Mouse (Mus musculus): ENCODE measurements around the gene Scrn3. TPM values are rescaled to one million over a fixed set of nuclear protein-coding genes. Genes with fewer than 3 reads are reported as not detected.
A peak's percentile ranks its signal among the peaks of the same experiment; 100 is the strongest.

Gene Scrn3
- polyA plus RNA-seq, 1 experiment, result 30.1 TPM

DNA sequence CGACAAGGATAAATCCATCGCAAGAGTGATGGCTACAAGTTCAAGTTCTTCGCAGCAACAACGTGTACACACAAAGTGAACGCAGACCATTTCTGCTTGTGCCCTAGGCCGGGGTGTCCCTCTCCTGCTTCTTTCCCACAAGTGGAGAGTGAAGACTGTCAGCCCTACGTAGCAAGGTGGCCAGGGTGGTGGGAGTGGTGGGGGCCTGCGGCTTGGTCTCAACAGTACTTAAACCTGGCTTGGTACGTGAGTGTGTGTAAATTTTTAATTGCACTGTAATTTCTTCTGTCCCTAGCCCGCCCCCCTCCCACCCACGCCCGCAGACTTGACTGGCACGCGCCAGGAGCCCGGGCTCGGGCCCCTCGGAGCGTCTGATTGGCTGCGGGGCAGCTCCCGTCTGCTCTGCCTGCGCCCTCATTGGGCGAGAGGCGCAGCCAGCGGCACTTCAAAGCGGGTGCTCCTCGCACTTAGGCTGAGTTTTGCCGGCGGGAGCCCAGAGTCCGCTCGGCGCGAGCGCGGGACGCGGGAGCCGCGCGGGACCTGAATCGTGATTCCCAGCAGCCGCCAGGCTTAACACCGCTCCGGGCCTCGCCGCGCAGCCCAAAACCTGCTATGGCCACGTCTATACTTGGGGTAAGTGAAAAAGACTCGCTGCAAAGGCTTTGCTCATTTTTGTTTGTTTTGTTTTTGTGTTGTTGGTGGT, 40.8 kb upstream of the Scrn3 start, which contains the start of gene Sp9:
Gene Sp9 (plus strand): TSS at position 467 of the 703 bp plus-strand sequence.
- peaks cover 3% of the 10 kb centered on the region; the same call in 1 of the 2 replicates for H3K4me1 ChIP-seq (ENCODE audit: control insufficient read depth, insufficient read depth, insufficient read length, low read length)
- peak within 1 kb of the TSS; percentile 32 for H3K4me3 ChIP-seq (ENCODE audit: insufficient read depth, low read depth, low read length)
- no peak within 1 kb of the TSS for H3K27ac ChIP-seq (replicated peaks; ENCODE audit: low read depth, low read length)

DNA sequence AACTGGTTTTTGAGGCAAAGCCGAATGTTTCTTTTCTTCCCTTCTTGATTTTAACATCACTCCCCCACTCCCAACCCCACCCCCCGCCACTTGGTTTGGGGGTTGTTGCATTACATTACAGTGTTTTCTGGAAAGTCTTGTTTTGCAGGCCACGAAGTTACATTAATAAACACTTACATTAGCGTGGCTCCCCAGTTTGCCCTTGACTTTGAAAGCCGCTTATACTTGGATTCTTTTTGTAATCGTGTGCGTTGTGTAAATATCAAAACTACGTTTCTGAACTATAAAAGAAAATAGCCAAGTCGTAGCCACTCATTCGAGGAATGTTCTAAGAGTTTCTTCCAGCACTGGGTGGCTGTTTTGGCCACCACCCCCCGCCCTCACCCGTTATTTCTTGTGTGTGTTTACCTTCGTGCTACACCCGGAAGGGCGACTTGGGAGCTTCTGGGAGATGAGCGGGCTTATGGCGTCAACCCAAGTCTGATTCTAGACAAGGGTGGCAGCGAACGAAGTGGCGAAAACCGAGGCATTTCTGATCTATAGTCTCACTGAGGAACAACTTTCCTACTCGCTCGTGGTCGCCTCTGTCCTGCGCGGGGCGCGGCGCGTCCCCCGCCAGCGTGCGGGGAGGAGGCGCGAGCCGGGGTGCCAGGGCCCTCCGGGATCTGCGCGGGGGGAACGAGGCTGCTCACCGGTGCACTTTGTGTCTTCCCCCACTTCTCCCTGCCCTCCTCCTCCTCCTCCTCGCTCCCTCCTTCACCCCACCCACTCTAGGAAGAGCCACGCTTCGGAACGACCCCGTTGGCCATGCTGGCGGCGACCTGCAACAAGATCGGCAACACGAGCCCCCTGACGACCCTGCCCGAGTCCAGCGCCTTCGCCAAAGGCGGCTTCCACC, 39.8 kb upstream of the Scrn3 start:
- Histone ChIP-seq H3K4me3 (ENCODE audit: insufficient read depth, low read depth, low read length) (peak overlapping the region; percentile 32), H3K4me1 (ENCODE audit: control insufficient read depth, insufficient read depth, insufficient read length, low read length) (peaks cover 3% of the 10 kb centered on the region; the same call in 1 of the 2 replicates), H3K27ac (replicated peaks; ENCODE audit: low read depth, low read length) (no peak overlapping the region)

DNA sequence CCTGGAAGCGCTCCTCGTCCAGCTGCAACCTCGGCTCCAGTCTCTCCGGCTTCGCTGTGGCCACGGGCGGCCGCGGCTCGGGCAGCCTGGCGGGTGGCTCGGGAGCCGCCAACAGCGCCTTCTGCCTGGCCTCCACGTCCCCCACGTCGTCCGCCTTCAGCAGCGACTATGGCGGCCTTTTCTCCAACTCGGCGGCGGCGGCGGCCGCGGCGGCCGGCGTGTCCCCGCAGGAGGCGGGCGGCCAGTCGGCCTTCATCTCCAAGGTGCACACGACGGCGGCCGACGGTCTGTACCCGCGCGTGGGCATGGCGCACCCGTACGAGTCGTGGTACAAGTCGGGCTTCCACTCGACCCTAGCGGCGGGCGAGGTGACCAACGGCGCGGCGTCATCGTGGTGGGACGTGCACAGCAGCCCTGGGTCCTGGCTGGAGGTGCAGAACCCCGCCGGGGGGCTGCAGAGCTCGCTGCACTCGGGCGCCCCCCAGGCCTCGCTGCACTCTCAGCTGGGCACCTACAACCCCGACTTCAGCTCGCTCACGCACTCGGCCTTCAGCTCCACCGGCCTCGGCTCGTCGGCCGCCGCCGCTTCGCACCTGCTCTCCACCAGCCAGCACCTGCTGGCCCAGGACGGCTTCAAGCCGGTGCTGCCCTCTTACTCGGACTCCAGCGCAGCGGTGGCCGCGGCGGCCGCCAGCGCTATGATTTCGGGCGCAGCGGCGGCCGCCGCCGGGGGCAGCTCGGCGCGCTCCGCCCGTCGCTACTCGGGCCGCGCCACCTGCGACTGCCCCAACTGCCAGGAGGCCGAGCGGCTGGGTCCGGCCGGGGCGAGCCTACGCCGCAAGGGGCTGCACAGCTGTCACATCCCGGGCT, 38.9 kb upstream of the Scrn3 start:
- peaks cover 3% of the 10 kb centered on the region; the same call in 1 of the 2 replicates for H3K4me1 ChIP-seq (ENCODE audit: control insufficient read depth, insufficient read depth, insufficient read length, low read length)
- H3K27ac ChIP-seq (replicated peaks; ENCODE audit: low read depth, low read length), result no peak overlapping the region
- peak overlapping the region; percentile 32 for H3K4me3 ChIP-seq (ENCODE audit: insufficient read depth, low read depth, low read length)

DNA sequence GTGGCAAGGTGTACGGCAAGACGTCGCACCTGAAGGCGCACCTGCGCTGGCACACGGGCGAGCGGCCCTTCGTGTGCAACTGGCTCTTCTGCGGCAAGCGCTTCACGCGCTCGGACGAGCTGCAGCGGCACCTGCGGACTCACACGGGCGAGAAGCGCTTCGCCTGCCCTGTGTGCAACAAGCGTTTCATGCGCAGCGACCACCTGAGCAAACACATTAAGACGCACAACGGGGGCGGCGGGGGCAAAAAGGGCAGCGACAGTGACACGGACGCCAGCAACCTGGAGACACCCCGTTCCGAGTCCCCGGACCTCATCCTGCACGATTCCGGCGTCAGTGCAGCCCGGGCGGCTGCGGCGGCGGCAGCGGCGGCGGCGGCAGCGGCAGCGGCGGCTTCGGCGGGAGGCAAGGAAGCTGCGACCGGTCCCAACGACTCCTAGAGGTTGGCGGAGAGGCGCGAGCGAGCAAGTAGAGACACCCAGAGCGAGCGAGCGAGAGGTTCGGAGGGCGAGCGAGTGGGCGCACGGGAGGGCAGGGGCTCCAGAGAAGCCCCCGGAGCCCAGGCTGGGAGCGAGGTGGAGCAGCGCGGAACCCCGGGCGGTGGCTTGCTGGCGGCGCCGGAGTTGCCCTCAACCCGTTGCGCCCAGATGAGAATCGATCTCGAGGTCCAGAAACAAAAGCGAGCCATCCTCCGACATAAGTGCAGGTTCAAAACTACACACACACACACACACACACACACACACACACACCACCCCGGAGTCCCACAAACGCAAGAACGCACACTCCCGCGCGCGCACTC, 38.1 kb upstream of the Scrn3 start:
- Histone ChIP-seq H3K27ac (replicated peaks; ENCODE audit: low read depth, low read length) (no peak overlapping the region), H3K4me1 (ENCODE audit: control insufficient read depth, insufficient read depth, insufficient read length, low read length) (peaks cover 3% of the 10 kb centered on the region; the same call in 1 of the 2 replicates), H3K4me3 (ENCODE audit: insufficient read depth, low read depth, low read length) (peak overlapping the region; percentile 32)

DNA sequence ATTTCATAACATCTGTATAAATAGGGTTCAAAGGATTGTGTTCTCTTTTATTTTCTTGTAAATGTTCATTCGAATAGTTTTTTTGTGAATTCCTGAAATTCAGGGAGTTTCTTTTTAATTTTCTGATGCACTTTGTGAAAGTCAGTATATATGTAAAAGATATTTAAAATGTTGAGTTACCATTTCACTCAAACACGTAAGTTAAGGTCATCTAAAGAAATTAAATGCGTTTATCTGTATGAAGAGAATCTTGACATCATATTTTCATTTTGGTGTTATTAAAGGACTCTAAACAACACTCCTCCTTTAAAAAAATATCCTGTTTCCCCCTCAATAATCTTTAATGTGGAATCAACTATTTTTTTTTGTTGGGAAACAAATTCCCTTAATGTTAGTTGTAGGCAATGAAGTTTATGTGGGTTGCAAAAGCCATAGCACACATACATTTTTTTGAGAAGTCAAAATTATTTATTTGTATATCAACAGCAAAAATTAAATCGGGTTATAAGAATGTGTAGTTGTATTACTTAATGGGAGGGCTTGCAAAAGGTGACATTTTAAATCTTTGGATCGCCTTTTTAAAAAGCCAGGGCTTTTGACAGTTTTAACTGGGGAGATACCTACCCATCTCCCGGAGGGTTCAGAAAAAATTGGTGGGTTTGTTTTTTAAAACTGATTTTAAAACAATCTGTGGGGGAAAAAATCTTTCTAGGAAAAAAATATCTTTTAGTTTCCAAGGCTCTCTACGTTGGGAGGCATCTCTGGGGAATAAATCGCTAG, 37.0 kb upstream of the Scrn3 start:
- peaks cover 3% of the 10 kb centered on the region; the same call in 1 of the 2 replicates for H3K4me1 ChIP-seq (ENCODE audit: control insufficient read depth, insufficient read depth, insufficient read length, low read length)
- H3K4me3 ChIP-seq (ENCODE audit: insufficient read depth, low read depth, low read length), result no peak overlapping the region
- H3K27ac ChIP-seq (replicated peaks; ENCODE audit: low read depth, low read length), result no peak overlapping the region

DNA sequence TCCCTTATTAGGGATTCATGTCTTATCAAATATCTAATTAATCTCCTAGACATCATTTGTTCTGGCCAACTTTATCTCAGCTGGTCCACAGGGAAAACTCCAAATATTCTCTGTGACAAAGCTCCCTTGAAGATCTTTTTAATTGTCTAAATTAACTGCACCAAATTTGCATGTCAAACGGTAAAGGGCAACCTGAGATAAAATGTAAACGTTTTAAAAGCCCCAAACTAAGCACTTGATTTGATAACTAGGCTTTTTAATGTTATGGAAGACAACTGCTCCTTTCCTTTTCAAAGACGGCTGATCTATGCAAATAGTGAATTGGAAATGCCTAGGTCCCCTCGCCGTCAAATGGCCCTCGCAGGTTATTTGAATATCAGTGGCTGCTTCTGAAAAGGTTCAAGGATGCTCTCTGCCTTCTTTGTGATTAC, 36.2 kb upstream of the Scrn3 start:
- no peak overlapping the region for H3K27ac ChIP-seq (replicated peaks; ENCODE audit: low read depth, low read length)
- peaks cover 3% of the 10 kb centered on the region; the same call in 1 of the 2 replicates for H3K4me1 ChIP-seq (ENCODE audit: control insufficient read depth, insufficient read depth, insufficient read length, low read length)
- no peak overlapping the region for H3K4me3 ChIP-seq (ENCODE audit: insufficient read depth, low read depth, low read length)

DNA sequence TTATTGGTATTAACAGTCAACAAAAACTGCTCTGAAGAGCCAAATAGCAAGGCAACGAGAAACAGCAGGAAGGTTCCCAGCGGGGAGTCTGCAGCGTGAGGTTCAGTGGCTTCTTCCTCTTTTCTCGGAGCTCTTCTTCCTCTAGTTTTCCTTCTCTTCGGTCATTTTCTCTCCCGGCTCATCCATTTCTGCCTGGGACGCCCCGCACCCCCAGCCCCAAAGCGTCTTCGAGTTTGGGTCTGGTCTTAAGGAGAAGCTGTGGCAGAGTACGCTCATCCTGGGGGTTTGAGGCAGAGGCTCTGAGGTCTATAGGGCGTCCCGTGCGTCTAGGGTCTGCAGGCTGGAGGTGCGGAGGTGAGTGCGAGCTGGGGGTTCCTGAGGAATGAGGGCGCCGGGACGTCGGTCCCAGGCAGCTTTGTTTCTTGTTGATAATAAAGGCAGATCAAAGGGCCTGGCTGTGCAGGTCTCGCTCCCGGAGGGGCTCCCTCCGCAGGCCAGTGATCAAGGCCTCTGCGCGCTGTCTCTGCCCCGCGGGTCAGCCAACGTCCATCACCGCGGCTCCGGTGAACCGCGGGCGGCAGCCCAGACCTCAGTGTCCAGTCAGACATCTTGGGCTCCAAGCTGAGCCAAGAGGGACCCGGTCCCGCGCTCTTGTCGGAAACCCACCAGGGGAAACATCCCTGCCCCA, 35.2 kb upstream of the Scrn3 start:
- H3K27ac ChIP-seq (replicated peaks; ENCODE audit: low read depth, low read length), result no peak overlapping the region
- H3K4me1 ChIP-seq (ENCODE audit: control insufficient read depth, insufficient read depth, insufficient read length, low read length), result peaks cover 3% of the 10 kb centered on the region; the same call in 1 of the 2 replicates
- H3K4me3 ChIP-seq (ENCODE audit: insufficient read depth, low read depth, low read length), result no peak overlapping the region

DNA sequence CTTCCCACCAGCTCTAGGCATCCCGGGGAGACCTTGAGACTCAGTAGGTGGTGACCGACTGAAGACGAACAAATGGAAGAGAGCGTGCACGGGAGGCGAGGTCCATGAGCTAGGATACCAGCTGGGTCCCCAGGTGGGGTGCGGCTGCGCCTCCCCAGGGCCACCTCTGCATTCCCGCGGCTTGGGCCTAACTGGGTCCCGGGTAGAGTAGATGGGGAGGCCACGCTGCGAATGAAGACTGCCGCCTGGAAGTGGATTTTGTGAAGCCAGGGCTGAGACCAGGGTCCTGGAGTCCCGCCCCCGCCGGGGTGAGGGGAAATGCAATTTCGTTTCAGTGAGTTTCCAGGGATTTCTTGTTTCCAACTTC, 34.7 kb upstream of the Scrn3 start:
- H3K4me1 ChIP-seq (ENCODE audit: control insufficient read depth, insufficient read depth, insufficient read length, low read length), result peaks cover 2% of the 10 kb centered on the region; the same call in 1 of the 2 replicates
- no peak overlapping the region for H3K4me3 ChIP-seq (ENCODE audit: insufficient read depth, low read depth, low read length)
- H3K27ac ChIP-seq (replicated peaks; ENCODE audit: low read depth, low read length), result no peak overlapping the region

DNA sequence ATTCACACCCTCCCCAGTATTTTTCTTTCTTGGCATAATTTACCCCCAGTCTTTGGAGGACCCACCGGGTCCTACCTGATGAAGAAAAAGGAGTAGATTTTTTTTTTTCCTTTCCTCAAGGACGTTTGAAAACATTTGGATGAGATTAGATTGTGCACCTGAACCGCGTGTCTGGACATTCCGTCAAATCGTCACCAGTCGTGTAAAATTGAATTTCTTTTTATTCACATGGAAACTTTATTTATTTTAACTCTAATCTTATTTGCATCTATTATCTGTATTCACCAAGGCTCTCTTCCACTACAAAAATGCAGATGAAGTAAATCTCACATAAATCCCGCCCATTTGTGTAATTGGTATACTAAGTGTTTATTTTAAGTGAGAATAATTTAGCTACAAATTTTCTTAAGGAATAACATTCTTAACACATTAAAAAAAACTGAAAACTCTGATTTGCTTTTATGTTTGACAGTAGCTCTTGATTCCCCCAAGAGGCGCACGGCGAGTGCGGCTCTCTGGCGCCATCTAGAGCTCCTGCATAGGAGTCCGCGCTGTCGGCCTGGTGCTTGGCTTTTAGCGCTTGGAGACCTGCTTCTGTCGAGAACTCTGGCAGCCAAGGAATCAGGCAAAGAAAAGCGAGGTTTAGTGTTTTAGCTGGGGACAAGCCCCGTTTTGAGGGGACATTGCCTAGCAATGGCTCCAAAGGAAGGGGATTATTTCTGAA, 34.1 kb upstream of the Scrn3 start:
- Histone ChIP-seq H3K4me1 (ENCODE audit: control insufficient read depth, insufficient read depth, insufficient read length, low read length) (no peaks in the 10 kb centered on the region; the same call in 1 of the 2 replicates), H3K4me3 (ENCODE audit: insufficient read depth, low read depth, low read length) (no peak overlapping the region), H3K27ac (replicated peaks; ENCODE audit: low read depth, low read length) (no peak overlapping the region)

DNA sequence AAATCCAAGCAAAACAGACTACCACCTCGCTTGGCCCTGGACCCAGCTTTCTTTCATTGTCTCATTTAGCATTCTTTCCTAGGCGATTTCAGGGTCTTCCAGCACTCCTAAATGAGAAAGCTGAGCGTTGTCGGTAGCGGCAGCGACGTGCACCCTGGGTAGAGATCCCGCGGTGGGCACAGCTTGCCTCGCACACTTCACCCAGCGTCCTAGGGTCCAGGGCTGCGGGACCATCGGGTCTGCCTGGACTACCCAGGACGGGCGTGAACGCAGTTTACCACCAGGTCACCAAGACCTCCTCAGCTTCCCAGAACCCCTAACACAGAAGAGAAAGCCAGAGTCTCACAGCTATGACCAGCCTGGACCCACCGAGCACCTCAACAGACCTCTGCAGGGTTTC, 33.5 kb upstream of the Scrn3 start:
- no peaks in the 10 kb centered on the region; the same call in 1 of the 2 replicates for H3K4me1 ChIP-seq (ENCODE audit: control insufficient read depth, insufficient read depth, insufficient read length, low read length)
- no peak overlapping the region for H3K4me3 ChIP-seq (ENCODE audit: insufficient read depth, low read depth, low read length)
- no peak overlapping the region for H3K27ac ChIP-seq (replicated peaks; ENCODE audit: low read depth, low read length)

DNA sequence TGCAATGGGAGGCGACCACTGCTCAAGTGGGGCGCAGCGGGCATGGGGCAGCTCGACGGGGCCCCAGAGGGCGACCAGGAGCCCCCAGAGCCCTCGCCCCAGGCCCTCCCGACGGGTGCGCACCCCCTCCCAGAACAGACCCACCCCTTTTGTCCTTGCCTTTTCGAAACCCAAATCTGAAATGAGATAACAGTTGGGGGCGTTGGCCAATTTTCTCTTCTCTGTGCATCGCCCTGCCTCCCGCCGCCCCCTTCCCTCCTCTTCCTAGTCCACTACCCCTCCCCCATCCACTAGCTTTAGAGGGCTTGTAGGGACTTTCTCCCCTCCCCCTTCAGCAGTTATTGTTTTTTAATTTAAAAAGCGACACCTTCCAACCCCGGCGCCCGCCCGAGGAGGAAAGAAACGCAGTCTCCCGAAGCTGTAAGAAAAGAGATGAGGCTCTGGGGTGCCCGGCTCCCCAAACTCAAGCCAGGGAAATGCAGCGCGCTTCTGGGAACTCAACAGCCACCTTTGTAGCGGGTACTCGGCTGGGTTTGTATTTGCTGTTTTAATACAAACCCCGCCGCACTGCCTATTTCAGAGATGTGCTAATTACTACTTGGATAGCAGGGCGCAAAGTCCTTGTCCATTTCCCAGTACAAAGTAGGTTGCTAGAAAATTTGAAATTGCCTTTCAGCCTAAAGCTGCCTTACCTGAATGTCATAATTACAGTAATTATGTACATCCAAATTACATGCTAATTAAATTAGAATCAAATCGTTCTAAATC, 32.9 kb upstream of the Scrn3 start:
- Histone ChIP-seq H3K4me1 (ENCODE audit: control insufficient read depth, insufficient read depth, insufficient read length, low read length) (no peaks in the 10 kb centered on the region), H3K27ac (replicated peaks; ENCODE audit: low read depth, low read length) (no peak overlapping the region), H3K4me3 (ENCODE audit: insufficient read depth, low read depth, low read length) (no peak overlapping the region)

Data from brown adipose tissue, adult 24 weeks (tissue).